Mouse (Mus musculus) A20 (cell line): ENCODE measurements around the gene Tsku.

Source experiments
- DNase-seq: peaks from one replicate; pipeline ENCODE4 v3.0.0-alpha.2; 2011; ENCODE audit warnings: low read depth, low spot score

Gene Tsku

GRCm38 (mm10) chr7:98361063-98361652 is at the start of gene Tsku:
TSS of gene Tsku (minus strand) at chr7:98361328.
- DNase-seq = peak; percentile 38

GRCm38 (mm10) chr7:98407615-98408014 is 46.5 kb upstream of the Tsku start:
- peak; percentile 60 for DNase-seq

- DNase-seq = no peak
Measured at GRCm38 (mm10) chr7:98403996-98404395, 42.9 kb upstream of the Tsku start.

GRCm38 (mm10) chr7:98402582-98403574 is 41.8 kb upstream of the Tsku start:
- DNase-seq = no peak

- no peak for DNase-seq
Measured at GRCm38 (mm10) chr7:98392466-98393201, 31.5 kb upstream of the Tsku start.

GRCm38 (mm10) chr7:98391351-98391936 is 30.3 kb upstream of the Tsku start:
- no peak for DNase-seq

- no peak for DNase-seq
Measured at GRCm38 (mm10) chr7:98390486-98390885, 29.4 kb upstream of the Tsku start.

GRCm38 (mm10) chr7:98389656-98390055 is 28.5 kb upstream of the Tsku start:
- no peak for DNase-seq

GRCm38 (mm10) chr7:98388881-98389501 is 27.9 kb upstream of the Tsku start:
- no peak for DNase-seq

- no peak for DNase-seq
Measured at GRCm38 (mm10) chr7:98387201-98387600, 26.1 kb upstream of the Tsku start.

GRCm38 (mm10) chr7:98385168-98385567 is 24.0 kb upstream of the Tsku start:
- no peak for DNase-seq

- DNase-seq = no peak
Measured at GRCm38 (mm10) chr7:98383337-98383736, 22.2 kb upstream of the Tsku start.

GRCm38 (mm10) chr7:98382784-98383183 is 21.7 kb upstream of the Tsku start:
- no peak for DNase-seq

GRCm38 (mm10) chr7:98380224-98380925 is 19.2 kb upstream of the Tsku start:
- DNase-seq = no peak

GRCm38 (mm10) chr7:98379232-98379631 is 18.1 kb upstream of the Tsku start:
- DNase-seq = no peak

- no peak for DNase-seq
Measured at GRCm38 (mm10) chr7:98377257-98377656, 16.1 kb upstream of the Tsku start.

GRCm38 (mm10) chr7:98371161-98371560 is 10.0 kb upstream of the Tsku start:
- no peak for DNase-seq

- no peak for DNase-seq
Measured at GRCm38 (mm10) chr7:98369762-98370369, 8.7 kb upstream of the Tsku start.

GRCm38 (mm10) chr7:98361662-98362061 is 534 bp upstream of the Tsku start:
- no peak for DNase-seq

GRCm38 (mm10) chr7:98360621-98360990 is 522 bp downstream of the Tsku start:
- no peak for DNase-seq
